Mouse (Mus musculus): ENCODE data around the gene Obscn.

The Obscn gene

GRCm38 (mm10) chr11:59141772-59142370 lies 5.7 kb upstream of the Obscn start:
- DNase-seq = no peak

GRCm38 (mm10) chr11:59138537-59139486 lies 2.6 kb upstream of the Obscn start:
- no peak for DNase-seq

- no peak for DNase-seq
Measured at GRCm38 (mm10) chr11:59136994-59137706, 948 bp upstream of the Obscn start.

- no peak for DNase-seq
Measured at GRCm38 (mm10) chr11:59135051-59135820, 966 bp downstream of the Obscn start.

- DNase-seq = no peak
Measured at GRCm38 (mm10) chr11:59134373-59134997, 1.7 kb downstream of the Obscn start.

- no peak for DNase-seq
Measured at GRCm38 (mm10) chr11:59132065-59132464, 4.1 kb downstream of the Obscn start.

- DNase-seq = no peak
Measured at GRCm38 (mm10) chr11:59131348-59131919, 4.8 kb downstream of the Obscn start.

- no peak for DNase-seq
Measured at GRCm38 (mm10) chr11:59130782-59131181, 5.4 kb downstream of the Obscn start.

GRCm38 (mm10) chr11:59105945-59106344 lies 30.3 kb downstream of the Obscn start:
- DNase-seq = no peak

- no peak for DNase-seq
Measured at GRCm38 (mm10) chr11:59102324-59102723, 33.9 kb downstream of the Obscn start.

- peak; percentile 36 for DNase-seq
Measured at GRCm38 (mm10) chr11:59098339-59098738, 37.9 kb downstream of the Obscn start.

- no peak for DNase-seq
Measured at GRCm38 (mm10) chr11:59097770-59098169, 38.4 kb downstream of the Obscn start.

- no peak for DNase-seq
Measured at GRCm38 (mm10) chr11:59094213-59094612, 42.0 kb downstream of the Obscn start.

- DNase-seq = no peak
Measured at GRCm38 (mm10) chr11:59087581-59087980, 48.6 kb downstream of the Obscn start.

- no peak for DNase-seq
Measured at GRCm38 (mm10) chr11:59085200-59085599, 51.0 kb downstream of the Obscn start.

GRCm38 (mm10) chr11:59083125-59083524 lies 53.1 kb downstream of the Obscn start:
- no peak for DNase-seq

- DNase-seq = no peak
Measured at GRCm38 (mm10) chr11:59078311-59078710, 57.9 kb downstream of the Obscn start.

- no peak for DNase-seq
Measured at GRCm38 (mm10) chr11:59070321-59070720, 65.9 kb downstream of the Obscn start.

GRCm38 (mm10) chr11:59068922-59069321 lies 67.3 kb downstream of the Obscn start:
- DNase-seq = no peak

- DNase-seq = no peak
Measured at GRCm38 (mm10) chr11:59068433-59068832, 67.8 kb downstream of the Obscn start.

- no peak for DNase-seq
Measured at GRCm38 (mm10) chr11:59067921-59068320, 68.3 kb downstream of the Obscn start.

- DNase-seq = no peak
Measured at GRCm38 (mm10) chr11:59058025-59058424, 78.2 kb downstream of the Obscn start.

All from right cerebral cortex, postnatal 14 days (tissue).